Mouse (Mus musculus): ENCODE data around the gene Errfi1. TPM values are rescaled to one million over a fixed set of nuclear protein-coding genes. Genes with fewer than 3 reads are reported as not detected.

Gene Errfi1
- polyA plus RNA-seq (2012; fragmentation: generic; extraction: Trizol) = 10 to 100 TPM in 1 of 2 experiments, 1 to 10 TPM in 1; 5.1 to 15.9 TPM

DNA sequence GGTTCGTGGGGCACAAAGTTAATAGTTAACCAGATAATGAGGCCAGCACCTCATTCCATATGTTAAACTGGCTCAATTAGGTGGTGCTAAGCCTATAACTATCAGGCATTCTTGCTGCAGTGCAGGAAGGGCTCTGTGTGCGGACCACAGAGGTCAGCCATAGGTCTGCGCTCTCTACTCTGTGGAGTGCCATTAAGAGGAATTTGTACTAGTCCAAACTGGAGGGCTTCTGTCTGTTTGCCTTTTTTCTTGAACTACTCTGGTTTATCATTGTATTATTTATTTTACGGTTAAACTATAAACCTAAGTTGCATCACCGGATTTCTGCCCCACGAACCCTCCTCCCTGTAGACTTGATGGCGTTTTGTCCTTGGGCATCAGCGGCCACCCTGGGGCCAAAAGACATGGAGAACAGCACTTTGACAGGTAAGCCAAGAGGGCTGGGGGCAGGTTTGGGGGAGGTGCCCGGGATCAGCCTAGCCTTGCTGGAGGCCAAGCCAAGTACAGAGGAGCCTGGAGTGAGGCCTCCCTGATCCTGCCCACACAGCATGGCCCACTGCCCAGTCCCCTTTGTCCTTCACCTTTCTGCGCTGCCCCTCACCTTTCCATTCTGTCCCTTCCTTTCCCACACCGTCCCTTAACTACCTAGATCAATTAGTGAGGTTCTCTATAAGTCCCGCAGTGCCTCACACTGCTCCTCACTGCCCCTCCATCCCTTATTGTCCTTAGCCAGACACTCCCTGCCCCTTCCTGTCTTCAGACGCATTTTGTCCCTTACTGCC is at the start of gene Errfi1:
Errfi1 (plus strand) TSS at position 240 of the 782 bp plus-strand sequence.

DNA sequence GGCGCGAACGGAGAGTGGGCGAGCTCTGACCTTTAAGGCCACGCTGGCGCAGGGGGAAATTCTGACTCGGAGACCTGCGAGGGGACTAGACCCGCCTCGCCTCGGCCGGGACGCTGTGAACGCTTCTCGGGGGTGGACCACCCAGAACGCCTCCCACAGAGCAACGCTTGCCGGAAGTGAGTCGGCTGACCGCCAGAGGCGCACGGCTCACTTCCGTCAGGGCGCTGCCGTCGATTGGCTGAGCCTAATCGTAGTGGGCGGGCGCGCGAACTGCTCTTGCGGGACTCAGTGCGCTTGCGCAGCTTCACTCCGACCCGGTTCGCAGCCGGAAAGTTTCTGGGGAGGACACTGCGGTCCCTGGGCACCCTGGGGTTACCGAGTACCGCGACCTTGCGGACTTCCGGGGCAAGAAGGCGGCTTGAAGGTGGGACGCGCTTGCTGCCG is 60.6 kb downstream of the Errfi1 start, which contains the start of the genes Park7 and Tnfrsf9:
Park7 (minus strand) TSS at position 148 of the 444 bp plus-strand sequence.
Tnfrsf9 (plus strand) TSS at position 273 of the 444 bp plus-strand sequence.

Other genes starting within 250 kb of the Errfi1 start
- under 1 TPM in 1 of 2 experiments, not detected in 1; 0.01 TPM for gene Slc45a1, start 201.7 kb upstream of the Errfi1 start, polyA plus RNA-seq (2012; fragmentation: generic; extraction: Trizol)
- gene Park7, start 60.5 kb downstream of the Errfi1 start, polyA plus RNA-seq (2012; fragmentation: generic; extraction: Trizol) = 100 to 1,000 TPM; 313 to 395 TPM
- gene Tnfrsf9, start 60.6 kb downstream of the Errfi1 start, polyA plus RNA-seq (2012; fragmentation: generic; extraction: Trizol) = under 1 TPM; 0.63 to 0.71 TPM
- gene Uts2, start 143.2 kb downstream of the Errfi1 start, polyA plus RNA-seq (2012; fragmentation: generic; extraction: Trizol) = not detected
- gene Per3, start 190.7 kb downstream of the Errfi1 start, polyA plus RNA-seq (2012; fragmentation: generic; extraction: Trizol) = 1 to 10 TPM in 1 of 2 experiments, under 1 TPM in 1; 0.33 to 8.8 TPM
- gene Vamp3, start 204.0 kb downstream of the Errfi1 start, polyA plus RNA-seq (2012; fragmentation: generic; extraction: Trizol) = 10 to 100 TPM; 11.4 to 51.8 TPM
- gene Gm13090, start 235.7 kb downstream of the Errfi1 start, polyA plus RNA-seq (2012; fragmentation: generic; extraction: Trizol) = not detected